Mouse (Mus musculus) erythroblast, embryonic 14.5 days (primary cell): ENCODE data around the gene Clasp1. TPM values are rescaled to one million over a fixed set of nuclear protein-coding genes. Genes with fewer than 3 reads are reported as not detected.

Source experiments
- H3K27me3 ChIP-seq: 2 replicates; pipeline ENCODE4 v1.6.1; 2012; ENCODE audit warnings: inconsistent platforms; ENCODE audit not compliant: control insufficient read depth
- H3K36me3 ChIP-seq: 2 replicates; pipeline ENCODE4 v1.6.1; 2012; ENCODE audit warnings: mild to moderate bottlenecking, inconsistent platforms; ENCODE audit not compliant: control insufficient read depth
- H3K4me1 ChIP-seq: 2 replicates; pipeline ENCODE4 v1.6.1; 2012; ENCODE audit warnings: inconsistent platforms; ENCODE audit not compliant: control insufficient read depth
- H3K4me3 ChIP-seq: replicated peaks from 2 replicates; pipeline ENCODE3; 2012; ENCODE audit warnings: moderate library complexity, mild to moderate bottlenecking, inconsistent platforms
- H3K9me3 ChIP-seq: 2 replicates; pipeline ENCODE4 v1.6.1; 2012; ENCODE audit warnings: low read length, inconsistent platforms, mixed read lengths; ENCODE audit not compliant: control insufficient read depth
- GATA1 ChIP-seq: IDR thresholded peaks from 2 replicates; pipeline ENCODE4 v1.6.1; 2012; ENCODE audit warnings: low read length, inconsistent platforms, mixed read lengths
- TAL1 ChIP-seq: IDR thresholded peaks from 3 replicates; pipeline ENCODE4 v1.6.1; 2012; ENCODE audit warnings: low read length, inconsistent platforms, mixed read lengths
- polyA plus RNA-seq: library from polyadenylated mRNA; stranded (reverse); fragments of >175 nt; gene quantifications from 2 replicates; pipeline ENCODE4 v1.2.3, GENCODE M21; 2012

Clasp1 gene
- polyA plus RNA-seq, 1 experiment, result 0.44 TPM

GRCm38 (mm10) chr1:118401991-118402390 lies 13.1 kb downstream of the Clasp1 start:
- no peaks in the 10 kb centered on the region for H3K9me3 ChIP-seq
- no peak for TF ChIP-seq GATA1
- no peak for TF ChIP-seq TAL1
- H3K27me3 ChIP-seq, result no peaks in the 10 kb centered on the region
- H3K4me3 ChIP-seq, result no peak overlapping the region
- H3K36me3 ChIP-seq, result peaks cover 30% of the 10 kb centered on the region
- H3K4me1 ChIP-seq, result peaks cover 33% of the 10 kb centered on the region

- Histone ChIP-seq H3K9me3 (no peaks in the 10 kb centered on the region), H3K4me1 (peaks cover 36% of the 10 kb centered on the region), H3K27me3 (no peaks in the 10 kb centered on the region), H3K36me3 (peaks cover 34% of the 10 kb centered on the region), H3K4me3 (no peak overlapping the region)
- no peak for TF ChIP-seq TAL1
- no peak for TF ChIP-seq GATA1
Observed at GRCm38 (mm10) chr1:118402556-118402955, 13.7 kb downstream of the Clasp1 start.

GRCm38 (mm10) chr1:118402966-118403365 lies 14.1 kb downstream of the Clasp1 start:
- H3K4me3 ChIP-seq, result no peak overlapping the region
- H3K36me3 ChIP-seq, result peaks cover 32% of the 10 kb centered on the region
- H3K9me3 ChIP-seq, result no peaks in the 10 kb centered on the region
- H3K27me3 ChIP-seq, result no peaks in the 10 kb centered on the region
- no peak for TF ChIP-seq GATA1
- no peak for TF ChIP-seq TAL1
- peaks cover 35% of the 10 kb centered on the region for H3K4me1 ChIP-seq

GRCm38 (mm10) chr1:118403440-118403839 lies 14.6 kb downstream of the Clasp1 start:
- Histone ChIP-seq H3K36me3 (peaks cover 28% of the 10 kb centered on the region), H3K27me3 (no peaks in the 10 kb centered on the region), H3K9me3 (no peaks in the 10 kb centered on the region), H3K4me3 (no peak overlapping the region), H3K4me1 (peaks cover 31% of the 10 kb centered on the region)
- TF ChIP-seq TAL1 (no peak), GATA1 (no peak)

GRCm38 (mm10) chr1:118407586-118408250 lies 18.9 kb downstream of the Clasp1 start:
- Histone ChIP-seq H3K27me3 (no peaks in the 10 kb centered on the region), H3K36me3 (peaks cover 30% of the 10 kb centered on the region), H3K4me1 (peaks cover 29% of the 10 kb centered on the region), H3K9me3 (no peaks in the 10 kb centered on the region), H3K4me3 (no peak overlapping the region)
- no peak for TF ChIP-seq TAL1
- no peak for TF ChIP-seq GATA1

- Histone ChIP-seq H3K9me3 (no peaks in the 10 kb centered on the region), H3K4me1 (peaks cover 33% of the 10 kb centered on the region), H3K4me3 (no peak overlapping the region), H3K36me3 (peaks cover 24% of the 10 kb centered on the region), H3K27me3 (no peaks in the 10 kb centered on the region)
- no peak for TF ChIP-seq GATA1
Observed at GRCm38 (mm10) chr1:118409249-118409648, 20.4 kb downstream of the Clasp1 start.

- Histone ChIP-seq H3K9me3 (no peaks in the 10 kb centered on the region), H3K36me3 (peaks cover 24% of the 10 kb centered on the region), H3K4me1 (peaks cover 39% of the 10 kb centered on the region), H3K27me3 (no peaks in the 10 kb centered on the region), H3K4me3 (no peak overlapping the region)
- TF ChIP-seq TAL1 (no peak), GATA1 (no peak)
Observed at GRCm38 (mm10) chr1:118410824-118411223, 22.0 kb downstream of the Clasp1 start.

- TF ChIP-seq TAL1 (no peak), GATA1 (no peak)
- Histone ChIP-seq H3K36me3 (peaks cover 33% of the 10 kb centered on the region), H3K4me3 (no peak overlapping the region), H3K27me3 (no peaks in the 10 kb centered on the region), H3K9me3 (no peaks in the 10 kb centered on the region), H3K4me1 (peaks cover 55% of the 10 kb centered on the region)
Observed at GRCm38 (mm10) chr1:118413169-118413568, 24.3 kb downstream of the Clasp1 start.

GRCm38 (mm10) chr1:118417047-118417730 lies 28.3 kb downstream of the Clasp1 start:
- no peaks in the 10 kb centered on the region for H3K9me3 ChIP-seq
- peak overlapping the region; percentile 37 for H3K4me3 ChIP-seq
- peaks cover 78% of the 10 kb centered on the region for H3K4me1 ChIP-seq
- H3K27me3 ChIP-seq, result no peaks in the 10 kb centered on the region
- peaks cover 55% of the 10 kb centered on the region for H3K36me3 ChIP-seq
- TF ChIP-seq TAL1 (peak; percentile 31; the same call in 1 of the 3 replicates), GATA1 (peak; percentile 37; the same call in 1 of the 2 replicates)

GRCm38 (mm10) chr1:118419399-118419798 lies 30.5 kb downstream of the Clasp1 start:
- Histone ChIP-seq H3K9me3 (no peaks in the 10 kb centered on the region), H3K4me1 (peaks cover 80% of the 10 kb centered on the region), H3K27me3 (no peaks in the 10 kb centered on the region), H3K36me3 (peaks cover 77% of the 10 kb centered on the region), H3K4me3 (no peak overlapping the region)
- no peak for TF ChIP-seq TAL1
- TF ChIP-seq GATA1, result no peak
